Mouse (Mus musculus) spleen, adult 2 months (tissue): ENCODE measurements around the gene Fam107a.

ENCODE experiments used
- CTCF ChIP-seq: fragments of 200-500 bp; IDR thresholded peaks from 2 replicates; pipeline ENCODE4 v1.5.1; 2011; ENCODE audit warnings: mild to moderate bottlenecking, inconsistent platforms; ENCODE audit not compliant: insufficient read depth, insufficient read length, insufficient replicate concordance; ENCODE audit errors: extremely low read depth
- POLR2A ChIP-seq: fragments of 200-500 bp; IDR thresholded peaks from 2 replicates; pipeline ENCODE4 v1.6.1; 2011; ENCODE audit warnings: low read depth, low read length, inconsistent platforms

DNA sequence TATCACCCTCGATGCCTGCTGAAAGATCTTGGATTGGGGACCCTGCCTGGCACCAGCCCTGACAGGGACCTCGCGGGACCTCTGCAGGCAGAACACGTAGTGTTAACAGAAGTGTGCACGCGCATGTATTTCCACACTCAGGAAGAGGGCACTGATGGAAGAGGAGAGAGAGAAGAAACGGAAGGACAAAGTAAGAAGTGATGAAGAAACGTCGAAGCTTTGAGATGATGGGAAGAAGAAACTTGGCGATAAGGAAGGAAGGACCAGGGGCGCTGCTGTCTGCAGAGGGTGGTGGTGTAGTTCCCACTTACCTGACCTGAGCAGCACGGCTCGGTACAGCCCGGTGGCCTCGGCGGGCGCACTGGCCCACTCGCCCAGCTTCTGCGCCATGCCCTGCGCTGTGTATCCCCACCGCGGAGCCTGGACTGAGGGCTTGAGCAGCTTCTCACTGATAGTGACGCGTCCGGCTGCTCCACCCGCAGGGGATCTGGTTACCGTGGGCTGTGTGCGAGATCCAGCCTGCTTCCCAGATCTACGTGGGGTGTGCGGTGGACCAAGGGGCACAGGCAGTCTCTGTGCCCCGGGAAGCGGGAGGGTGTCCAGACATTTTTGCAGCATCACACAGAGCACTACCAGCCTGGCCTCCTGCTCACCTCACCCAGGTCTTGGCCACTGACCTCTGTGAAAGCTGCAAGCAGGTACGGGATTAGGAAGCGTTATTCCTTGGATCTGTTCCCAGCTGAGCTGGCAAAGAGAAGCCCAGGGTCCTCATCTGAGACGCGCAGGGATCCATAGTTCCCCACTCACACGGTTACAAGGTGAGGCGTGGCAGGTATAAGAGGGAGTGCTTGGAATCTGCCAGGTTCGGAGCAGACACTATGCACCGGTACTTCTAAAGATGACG is at the start of gene Fam107a:
- no peak for TF ChIP-seq CTCF
- no peak for TF ChIP-seq POLR2A
